Mouse (Mus musculus) neural tube, embryonic 14.5 days (tissue): ENCODE data around the gene Zbtb46. TPM values are rescaled to one million over a fixed set of nuclear protein-coding genes. Genes with fewer than 3 reads are reported as not detected.

ENCODE experiments used
- ATAC-seq: fragments of 200-750 bp; cut with Nextera tagmentation; 2 replicates; pipeline ENCODE4 v1.8.0; 2017; ENCODE audit warnings: low read depth, mild to moderate bottlenecking, moderate TSS enrichment, moderate library complexity
- H3K27ac ChIP-seq: fragments of 300-500 bp; sonication (generic); 2 replicates; pipeline ENCODE4 v1.5.1; 2014; ENCODE audit warnings: low read depth, mild to moderate bottlenecking, control low read depth, low read length, moderate library complexity, mixed read lengths
- H3K27me3 ChIP-seq: fragments of 300-500 bp; sonication (generic); 2 replicates; pipeline ENCODE4 v1.6.1; 2014; ENCODE audit warnings: low read length; ENCODE audit not compliant: control insufficient read depth, insufficient read depth
- H3K36me3 ChIP-seq: fragments of 300-500 bp; sonication (generic); 2 replicates; pipeline ENCODE4 v1.6.1; 2014; ENCODE audit warnings: low read length, mixed read lengths; ENCODE audit not compliant: control insufficient read depth, insufficient read depth
- H3K4me1 ChIP-seq: fragments of 300-500 bp; sonication (generic); 2 replicates; pipeline ENCODE4 v1.6.1; 2014; ENCODE audit warnings: low read length; ENCODE audit not compliant: control insufficient read depth, insufficient read depth
- H3K4me2 ChIP-seq: fragments of 300-500 bp; sonication (generic); 2 replicates; pipeline ENCODE4 v1.6.1; 2014; ENCODE audit warnings: mild to moderate bottlenecking, low read depth, low read length, control low read depth
- H3K4me3 ChIP-seq: fragments of 300-500 bp; sonication (generic); 2 replicates; pipeline ENCODE4 v1.5.1; 2014; ENCODE audit warnings: low read depth, low read length, control low read depth, mixed read lengths
- H3K9ac ChIP-seq: fragments of 300-500 bp; sonication (generic); replicated peaks from 2 replicates; pipeline ENCODE4 v1.6.1; 2014; ENCODE audit warnings: low read depth, mild to moderate bottlenecking, control low read depth, low read length, mixed read lengths
- H3K9me3 ChIP-seq: fragments of 300-500 bp; sonication (generic); 2 replicates; pipeline ENCODE4 v1.6.1; 2016; ENCODE audit warnings: low read length; ENCODE audit not compliant: control insufficient read depth
- WGBS: fragments of 180-500 bp; shearing (Covaris S2); extraction: QIAGEN DNeasy Blood & Tissue Kit; methylation state at CpG from one replicate; pipeline ENCODE4 v1.1.7; 2014; 5-methylcytosine and 5-hydroxymethylcytosine counted together
- polyA plus RNA-seq: library from polyadenylated mRNA; unstranded; fragments of >200 nt; fragmentation: Nextera tagmentation; extraction: Ambion mirVana; gene quantifications from 2 replicates; pipeline ENCODE4 v1.2.1, GENCODE M21; 2014

Gene Zbtb46
- polyA plus RNA-seq, 1 experiment from 2014 or later, result 18.2 TPM

GRCm38 (mm10) chr2:181471246-181471645 is 12.0 kb upstream of the Zbtb46 start:
- no peak for ATAC-seq
- Histone ChIP-seq H3K4me3 (no peak overlapping the region), H3K9me3 (no peaks in the 10 kb centered on the region), H3K4me1 (no peaks in the 10 kb centered on the region), H3K4me2 (no peak overlapping the region), H3K27ac (no peak overlapping the region), H3K36me3 (no peaks in the 10 kb centered on the region), H3K27me3 (no peaks in the 10 kb centered on the region), H3K9ac (no peak overlapping the region)
- 58% methylated on average over 5 of the region's 5 CpGs for WGBS

- ATAC-seq, result no peak
- no peaks in the 10 kb centered on the region for H3K27me3 ChIP-seq
Measured at GRCm38 (mm10) chr2:181470285-181470684, 11.1 kb upstream of the Zbtb46 start.

GRCm38 (mm10) chr2:181465423-181465822 is 6.2 kb upstream of the Zbtb46 start:
- Histone ChIP-seq H3K36me3 (no peaks in the 10 kb centered on the region), H3K27ac (no peak overlapping the region), H3K4me2 (no peak overlapping the region), H3K9ac (no peak overlapping the region), H3K27me3 (no peaks in the 10 kb centered on the region), H3K4me1 (no peaks in the 10 kb centered on the region), H3K4me3 (no peak overlapping the region), H3K9me3 (no peaks in the 10 kb centered on the region)
- 61% methylated on average over 3 of the region's 3 CpGs for WGBS
- ATAC-seq, result no peak

More at GRCm38 (mm10) chr2:181470285-181470684, 11.1 kb upstream of the Zbtb46 start:
- Histone ChIP-seq H3K27ac (no peak overlapping the region), H3K4me3 (no peak overlapping the region), H3K9me3 (no peaks in the 10 kb centered on the region), H3K4me1 (no peaks in the 10 kb centered on the region), H3K9ac (no peak overlapping the region), H3K4me2 (no peak overlapping the region), H3K36me3 (no peaks in the 10 kb centered on the region)
- 69% methylated on average over 2 of the region's 2 CpGs for WGBS

- WGBS, result 47% methylated on average over 7 of the region's 7 CpGs
Measured at GRCm38 (mm10) chr2:181463008-181463738, 3.9 kb upstream of the Zbtb46 start.

GRCm38 (mm10) chr2:181462604-181463003 is 3.4 kb upstream of the Zbtb46 start:
- H3K4me2 ChIP-seq, result no peak overlapping the region
- peaks cover 5% of the 10 kb centered on the region for H3K4me1 ChIP-seq
- no peak overlapping the region for H3K4me3 ChIP-seq
- peaks cover 4% of the 10 kb centered on the region; the same call in 1 of the 2 replicates for H3K27me3 ChIP-seq
- no peak for ATAC-seq
- WGBS, result 95% methylated on average over 1 of the region's 1 CpGs
- H3K9ac ChIP-seq, result no peak overlapping the region
- no peaks in the 10 kb centered on the region for H3K9me3 ChIP-seq
- no peaks in the 10 kb centered on the region for H3K36me3 ChIP-seq
- no peak overlapping the region for H3K27ac ChIP-seq

More at GRCm38 (mm10) chr2:181463008-181463738, 3.9 kb upstream of the Zbtb46 start:
- Histone ChIP-seq H3K4me2 (no peak overlapping the region), H3K27me3 (peaks cover 4% of the 10 kb centered on the region; the same call in 1 of the 2 replicates), H3K9me3 (no peaks in the 10 kb centered on the region), H3K9ac (no peak overlapping the region), H3K27ac (no peak overlapping the region), H3K36me3 (no peaks in the 10 kb centered on the region), H3K4me1 (peaks cover under 1% of the 10 kb centered on the region), H3K4me3 (no peak overlapping the region)
- ATAC-seq, result no peak

GRCm38 (mm10) chr2:181461536-181462100 is 2.4 kb upstream of the Zbtb46 start:
- WGBS, result 95% methylated on average over 1 of the region's 1 CpGs
- no peak overlapping the region for H3K4me2 ChIP-seq
- no peak overlapping the region for H3K9ac ChIP-seq

GRCm38 (mm10) chr2:181459673-181460621 is 721 bp upstream of the Zbtb46 start:
- Histone ChIP-seq H3K4me3 (peak overlapping the region; percentile 92), H3K27ac (no peak overlapping the region), H3K27me3 (peaks cover 4% of the 10 kb centered on the region; the same call in 1 of the 2 replicates), H3K4me1 (peaks cover 5% of the 10 kb centered on the region), H3K9me3 (no peaks in the 10 kb centered on the region), H3K36me3 (no peaks in the 10 kb centered on the region), H3K9ac (peak overlapping the region; percentile 89), H3K4me2 (peak overlapping the region; percentile 91)
- WGBS, result 0% methylated on average over 69 of the region's 71 CpGs
- ATAC-seq, result peak; percentile 63

More at GRCm38 (mm10) chr2:181461536-181462100, 2.4 kb upstream of the Zbtb46 start:
- Histone ChIP-seq H3K36me3 (no peaks in the 10 kb centered on the region), H3K9me3 (no peaks in the 10 kb centered on the region), H3K27me3 (peaks cover 4% of the 10 kb centered on the region; the same call in 1 of the 2 replicates), H3K4me1 (peaks cover 5% of the 10 kb centered on the region), H3K4me3 (no peak overlapping the region), H3K27ac (no peak overlapping the region)
- ATAC-seq, result no peak

- no peaks in the 10 kb centered on the region for H3K36me3 ChIP-seq
- peak; percentile 49 for ATAC-seq
- no peaks in the 10 kb centered on the region for H3K9me3 ChIP-seq
- H3K27ac ChIP-seq, result peak overlapping the region; percentile 68
- H3K4me2 ChIP-seq, result peak overlapping the region; percentile 91
- WGBS, result under 1% methylated on average over 55 of the region's 72 CpGs
- H3K9ac ChIP-seq, result peak overlapping the region; percentile 89
- peaks cover 4% of the 10 kb centered on the region; the same call in 1 of the 2 replicates for H3K27me3 ChIP-seq
- H3K4me3 ChIP-seq, result peak overlapping the region; percentile 92
- H3K4me1 ChIP-seq, result peaks cover 5% of the 10 kb centered on the region
Measured at GRCm38 (mm10) chr2:181458411-181459152, 644 bp downstream of the Zbtb46 start.
